Mouse (Mus musculus) urinary bladder, postnatal 36 days (tissue): ENCODE results near the gene 3110009E18Rik.

Experiments used
- DNase-seq, 2 experiments: peaks; one replicate each; pipeline ENCODE4 v3.0.0; 2022; ENCODE audit warnings: low spot score in 2 of 2, mixed read lengths in 1 of 2

The 3110009E18Rik gene

DNA sequence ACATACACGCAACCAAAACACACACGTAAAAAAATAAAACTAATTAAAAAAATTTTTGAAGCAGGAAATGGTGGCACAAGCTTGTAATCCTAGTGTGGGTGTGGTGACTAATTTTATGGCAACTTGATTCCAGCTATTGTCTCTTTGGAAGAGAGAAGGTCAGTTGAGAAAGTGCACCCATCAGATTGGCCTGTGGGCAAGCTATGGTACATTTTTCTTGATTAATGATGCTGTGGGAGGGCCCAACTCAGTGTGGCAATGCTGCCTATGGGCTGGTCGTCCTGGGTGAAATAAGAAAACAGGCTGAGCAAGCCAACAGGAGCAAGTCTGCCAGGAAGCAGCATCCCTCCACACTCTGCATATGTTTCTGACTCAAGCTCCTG lies 19.8 kb upstream of the 3110009E18Rik start:
- DNase-seq, result no peak

DNA sequence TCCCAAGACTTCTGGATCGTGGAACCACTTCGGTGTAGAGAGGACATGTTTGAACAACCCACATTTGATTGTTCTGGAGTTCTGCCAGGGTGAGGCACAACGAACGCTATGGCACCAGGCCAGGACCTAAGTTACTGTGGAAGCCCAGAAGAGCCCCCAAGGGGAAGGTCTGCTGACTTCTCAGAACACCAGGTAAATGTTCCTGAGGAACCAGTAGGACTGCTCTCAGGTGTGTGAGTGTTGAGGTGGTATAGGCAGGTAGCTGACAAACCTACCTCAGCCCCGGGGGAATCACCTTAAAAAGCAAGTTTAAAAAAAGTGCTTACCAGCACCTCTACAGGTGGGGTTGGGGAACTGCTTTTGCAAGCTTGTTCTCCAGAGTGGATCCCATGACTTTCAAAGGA lies 15.4 kb upstream of the 3110009E18Rik start:
- peak; percentile 53 to 69 for DNase-seq

DNA sequence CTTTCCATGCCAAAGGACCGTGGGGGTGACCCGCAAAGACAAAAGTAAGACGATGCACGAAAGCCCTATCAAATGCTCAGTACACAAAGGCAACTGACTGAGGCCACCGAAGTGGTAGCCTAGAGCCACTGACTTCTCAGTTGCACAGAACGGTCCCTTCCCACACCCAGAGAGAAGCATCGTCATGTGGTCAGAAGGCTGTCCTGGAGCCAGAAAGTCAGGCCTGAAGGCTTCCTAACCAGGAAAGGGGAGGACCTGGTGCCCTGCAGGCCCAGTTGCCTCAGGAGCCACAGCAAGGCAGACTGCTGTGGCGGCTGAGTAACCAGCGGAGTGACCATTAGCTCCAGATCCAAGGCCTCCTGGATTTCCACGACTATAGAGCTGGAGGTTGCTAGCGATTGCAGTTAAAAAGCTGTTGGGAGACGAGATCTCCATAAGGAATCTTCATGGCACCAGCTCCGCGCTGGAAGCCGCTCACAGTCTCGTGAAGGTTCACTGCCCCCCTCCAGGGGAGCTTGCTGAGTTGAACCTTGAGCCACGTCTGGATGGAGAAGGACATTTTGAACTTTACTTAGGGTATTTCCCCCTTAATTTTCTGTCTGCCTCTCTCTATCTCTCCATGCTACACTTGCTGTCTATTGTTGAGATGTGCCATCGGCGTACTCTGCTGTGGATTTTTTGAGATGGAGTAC lies 11.1 kb upstream of the 3110009E18Rik start:
- no peak for DNase-seq

- no peak for DNase-seq
Observed at GRCm38 (mm10) chr1:120111766-120112165, 9.2 kb upstream of the 3110009E18Rik start.

DNA sequence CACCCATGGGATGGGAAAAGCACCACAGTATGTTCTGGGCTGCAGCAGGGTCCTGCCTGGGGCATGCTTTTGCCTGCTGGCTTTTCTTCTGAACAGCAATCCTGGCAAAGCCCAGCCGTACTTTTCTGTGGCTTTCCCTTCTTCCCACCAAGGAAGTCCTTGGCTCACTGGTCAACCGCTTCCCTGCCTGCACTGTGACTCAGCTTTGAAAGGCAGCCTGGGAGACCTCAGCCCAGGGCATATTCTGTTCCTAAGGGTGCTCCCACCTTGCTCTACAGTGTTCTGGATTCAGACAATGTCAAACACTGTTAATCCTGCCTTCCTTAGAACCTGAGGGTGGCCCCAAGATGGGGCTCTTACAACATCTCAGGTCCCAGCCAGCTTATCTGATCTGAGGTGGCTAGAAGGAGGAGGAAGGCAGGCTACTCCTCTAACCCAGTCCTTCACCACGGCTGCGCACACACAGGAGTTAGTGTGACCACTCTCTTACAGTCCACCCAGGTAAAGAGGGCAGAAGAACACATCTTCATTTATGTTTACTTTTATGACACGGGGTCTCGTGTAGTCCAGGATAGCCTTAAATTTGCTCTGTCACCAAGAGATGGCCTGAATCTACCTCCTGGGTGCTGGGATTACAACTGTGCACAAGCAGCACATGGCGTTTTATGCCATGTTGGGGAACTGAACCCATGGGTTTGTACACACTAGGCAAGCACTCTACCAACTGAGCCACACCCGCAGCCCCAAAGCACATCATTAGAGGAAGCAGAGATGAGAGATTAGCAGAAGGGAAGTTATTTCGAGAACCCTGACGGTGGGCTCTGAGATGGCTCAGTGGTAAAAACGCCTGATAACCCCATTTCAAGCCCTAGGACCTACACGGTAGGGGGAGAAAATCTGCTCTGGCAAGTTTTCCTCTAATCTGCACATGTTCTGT lies 8.5 kb upstream of the 3110009E18Rik start:
- DNase-seq, result no peak

- DNase-seq, result peak in 1 of 2 experiments; percentile 77
Observed at GRCm38 (mm10) chr1:120115671-120116081, 5.3 kb upstream of the 3110009E18Rik start.

DNA sequence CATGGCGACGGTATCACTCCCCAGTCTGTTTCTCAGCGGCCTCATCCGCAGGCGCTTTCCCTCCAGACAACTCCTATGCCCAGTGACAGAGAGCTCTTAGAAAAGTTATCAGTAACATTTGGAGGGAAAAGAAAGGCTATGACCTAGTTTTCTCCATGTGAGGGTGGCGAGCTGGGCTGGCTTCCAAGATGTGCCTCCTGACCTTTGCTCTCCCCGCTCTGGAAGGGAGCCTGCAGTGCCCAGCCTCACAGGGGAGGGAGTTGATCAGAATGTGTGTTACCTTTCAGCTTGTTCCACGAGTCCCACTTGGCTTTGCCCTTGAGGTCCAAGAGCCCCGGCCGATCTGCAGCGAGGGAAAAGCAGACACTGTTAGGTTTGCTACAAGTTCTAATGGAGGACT lies 4.9 kb upstream of the 3110009E18Rik start:
- peak in 1 of 2 experiments; percentile 27 for DNase-seq

DNA sequence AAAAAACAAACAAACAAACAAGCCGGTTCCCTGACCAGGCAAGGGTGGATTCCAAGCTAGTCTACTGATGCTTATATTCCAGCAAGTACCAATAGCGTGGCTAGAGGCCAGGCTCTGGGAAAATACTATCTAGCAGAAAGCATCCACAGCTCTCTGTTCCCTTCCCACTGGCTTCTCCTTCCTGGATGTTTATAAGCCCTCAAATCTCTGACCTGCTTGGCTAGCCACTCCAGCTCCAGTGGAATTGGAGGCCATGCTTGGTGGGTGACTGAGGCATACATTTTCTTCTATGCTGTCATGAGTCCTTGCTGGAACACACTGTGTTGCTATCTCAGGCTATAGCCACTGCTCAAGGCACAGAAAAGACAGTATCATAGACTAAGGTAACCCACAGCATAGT lies 2.1 kb upstream of the 3110009E18Rik start:
- no peak for DNase-seq

GRCm38 (mm10) chr1:120119389-120119788 lies 1.6 kb upstream of the 3110009E18Rik start:
- no peak for DNase-seq

GRCm38 (mm10) chr1:120120141-120120968 lies 632 bp upstream of the 3110009E18Rik start:
- DNase-seq, result peak; percentile 53 to 55

GRCm38 (mm10) chr1:120121930-120122530 lies 1.0 kb downstream of the 3110009E18Rik start:
- DNase-seq, result no peak

DNA sequence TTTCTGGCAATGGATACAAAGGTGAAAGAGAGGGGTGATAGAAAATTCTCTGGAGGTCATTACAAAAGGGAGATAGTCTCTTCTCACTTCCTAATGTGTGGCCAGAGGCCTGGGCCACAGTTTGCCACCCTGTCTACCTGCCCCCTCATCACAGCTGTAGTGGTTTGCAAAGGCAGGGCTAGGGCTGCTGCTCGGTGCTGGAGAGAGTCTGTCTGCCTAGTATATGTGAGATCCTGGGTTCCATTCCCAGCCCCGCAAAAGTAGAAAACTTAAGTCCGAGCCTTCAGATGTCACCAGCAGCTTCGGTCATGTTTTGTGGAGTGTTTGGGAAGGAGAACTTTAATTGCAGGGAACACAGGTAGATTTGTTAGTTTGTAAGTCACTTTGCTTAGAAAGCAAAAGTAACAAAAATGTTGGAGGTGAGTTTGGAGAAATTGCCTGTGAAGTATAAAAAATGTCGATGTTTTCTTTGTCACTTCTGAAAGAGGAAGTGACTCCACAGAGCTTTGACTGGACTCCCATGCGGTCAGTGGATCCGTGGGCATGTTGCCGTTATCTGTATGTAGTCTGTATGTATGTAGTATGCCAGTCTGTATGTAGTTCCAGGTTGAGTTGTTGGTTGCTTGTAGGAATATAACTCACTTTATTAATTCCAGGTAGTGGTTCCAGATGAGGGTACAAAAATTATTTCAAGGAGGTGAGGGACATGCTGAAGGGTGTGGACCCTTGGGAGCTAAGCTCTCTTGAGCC lies 1.8 kb downstream of the 3110009E18Rik start:
- DNase-seq, result no peak

- peak; percentile 39 to 63 for DNase-seq
Observed at GRCm38 (mm10) chr1:120124839-120125238, 3.9 kb downstream of the 3110009E18Rik start.

GRCm38 (mm10) chr1:120125471-120125870 lies 4.5 kb downstream of the 3110009E18Rik start:
- no peak for DNase-seq

DNA sequence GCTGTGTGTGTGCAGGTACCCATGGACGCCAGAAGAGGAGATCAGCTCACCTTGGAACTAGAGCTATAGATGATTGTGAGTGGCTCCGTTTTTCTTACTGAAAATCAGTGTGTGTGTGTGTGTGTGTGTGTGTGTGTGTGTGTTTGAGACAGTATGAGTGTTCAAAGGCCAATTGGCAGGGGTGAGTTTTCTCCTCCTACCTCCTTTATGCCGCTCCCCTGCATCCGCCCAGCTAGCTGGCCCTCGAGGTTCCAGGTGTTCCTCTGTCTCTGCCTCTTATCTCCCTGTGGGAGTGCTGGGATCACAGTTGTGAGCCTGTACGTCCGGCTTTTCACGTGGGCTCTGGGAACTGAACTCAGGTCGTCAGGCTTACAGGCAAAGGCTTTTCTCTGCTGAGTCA lies 5.3 kb downstream of the 3110009E18Rik start:
- no peak for DNase-seq

DNA sequence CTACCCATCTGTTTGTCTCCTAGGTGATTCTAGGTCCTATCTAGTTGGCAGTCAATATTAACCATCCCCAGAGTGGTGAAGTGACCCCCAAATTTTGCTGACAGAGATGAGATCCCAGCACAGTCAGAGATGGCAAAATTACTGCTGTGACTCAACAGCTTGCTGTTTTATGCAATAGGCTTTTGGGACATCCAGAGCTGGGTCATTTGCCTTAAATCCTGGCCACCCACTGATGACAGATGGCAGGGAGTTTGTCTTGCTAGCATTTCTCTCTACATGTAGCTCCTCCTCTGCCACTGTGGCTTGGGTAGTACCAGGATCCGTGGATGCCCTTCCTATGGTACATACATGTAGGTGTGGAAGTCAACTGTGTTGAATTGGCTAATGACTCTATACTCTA lies 11.4 kb downstream of the 3110009E18Rik start:
- DNase-seq, result no peak

DNA sequence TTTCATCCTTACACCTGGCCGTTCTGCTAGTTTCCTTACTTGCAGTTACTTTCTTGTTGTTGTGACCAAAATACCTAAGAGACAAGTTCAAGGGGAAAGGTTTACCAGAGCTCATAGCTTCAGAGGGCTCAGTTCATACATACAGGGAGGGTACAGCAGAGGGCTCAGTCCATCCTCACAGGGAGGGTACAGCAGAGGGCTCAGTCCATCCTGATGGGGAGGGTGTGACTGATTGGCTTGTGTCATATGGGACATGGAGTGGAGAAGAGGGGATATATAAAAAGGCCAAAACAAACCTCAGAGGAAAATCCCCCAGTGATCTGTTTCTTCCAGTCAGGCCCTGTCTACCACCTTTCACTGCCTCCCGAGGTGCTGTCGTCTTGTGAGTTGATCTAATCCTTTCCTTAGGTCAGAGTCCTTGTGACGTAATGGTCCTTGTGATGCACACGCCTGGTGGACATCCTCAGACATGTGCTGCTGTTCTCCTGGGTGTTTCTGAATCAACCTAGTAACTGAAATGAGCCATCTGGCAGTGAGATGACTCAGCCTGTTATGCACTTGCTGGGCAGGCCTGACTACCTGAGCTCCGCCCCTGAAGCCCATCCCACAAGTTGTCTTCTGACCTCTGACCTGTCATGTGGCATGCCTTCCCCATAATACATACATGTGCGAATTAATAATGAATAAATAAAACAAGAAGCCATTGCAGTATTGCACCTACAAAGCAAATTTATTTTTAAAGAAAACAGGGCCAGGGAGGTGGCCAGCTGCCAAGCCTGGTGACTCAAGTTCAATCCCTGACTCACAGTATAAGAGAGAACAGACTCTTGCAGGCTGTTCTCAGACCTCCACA lies 15.2 kb downstream of the 3110009E18Rik start:
- DNase-seq, result peak; percentile 62 to 71

- no peak for DNase-seq
Observed at GRCm38 (mm10) chr1:120138923-120139540, 18.0 kb downstream of the 3110009E18Rik start.

DNA sequence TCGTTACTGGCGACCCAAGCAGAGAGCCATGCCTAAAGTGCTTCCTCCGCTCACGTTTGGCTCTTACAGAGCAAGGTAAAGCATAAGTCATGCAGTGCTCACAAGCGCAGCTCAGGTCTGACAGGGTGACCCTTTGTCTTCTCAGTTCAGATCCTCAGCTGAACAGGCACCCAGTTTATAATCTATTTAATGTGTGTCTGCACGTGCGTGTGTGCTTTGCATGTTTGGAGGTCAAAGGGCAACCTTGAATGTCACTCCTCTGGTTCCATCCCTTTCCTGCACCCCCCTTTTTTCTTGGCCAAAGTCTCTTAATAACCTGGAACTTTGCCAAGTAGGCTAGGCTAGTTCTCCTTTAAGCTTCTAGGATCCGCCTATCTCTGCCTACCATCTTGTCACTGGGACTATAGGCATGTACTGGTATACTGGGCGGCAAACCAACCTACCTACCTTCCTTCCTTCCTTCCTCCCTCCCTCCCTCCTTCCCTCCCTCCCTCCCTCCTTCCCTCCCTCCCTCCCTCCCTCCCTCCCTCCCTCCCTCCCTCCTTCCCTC lies 19.2 kb downstream of the 3110009E18Rik start:
- no peak for DNase-seq
